Mouse (Mus musculus): ENCODE measurements around the gene Cemip.
"Not testable (repeated sequence)": the region's sequence is repeated elsewhere in the genome, so short reads cannot be mapped to it uniquely, and the experiment has no call there.

Cemip gene

GRCm38 (mm10) chr7:84086039-84086829 is at the start of gene Cemip:
TSS of gene Cemip (minus strand) at chr7:84086502.
- peak; percentile 85 to 87 for DNase-seq (ENCODE audit: low spot score in 2 of 2)

- DNase-seq (ENCODE audit: low spot score in 2 of 2) = no peak
Observed at GRCm38 (mm10) chr7:84132704-84133103, 46.4 kb upstream of the Cemip start.

DNA sequence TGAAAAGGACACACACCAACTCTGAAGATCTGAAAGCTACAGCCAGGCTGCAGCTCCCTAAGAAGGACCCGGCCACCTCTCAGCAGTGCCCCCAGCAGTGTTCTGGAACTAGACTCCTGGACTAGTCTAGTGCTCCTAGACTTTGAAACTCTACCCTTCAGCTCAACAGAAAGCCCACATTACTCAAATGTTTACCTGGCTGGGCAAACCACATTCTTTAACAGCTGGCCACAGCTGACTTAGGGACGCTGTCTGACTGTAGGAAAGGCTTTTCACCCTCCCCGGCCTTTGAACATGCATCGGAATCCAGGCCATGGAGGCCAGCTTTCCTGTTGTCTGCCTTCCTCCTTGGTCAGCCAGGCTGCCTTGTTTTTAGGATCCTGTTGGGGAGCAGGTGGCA is 45.4 kb upstream of the Cemip start:
- no peak for DNase-seq (ENCODE audit: low spot score in 2 of 2)

GRCm38 (mm10) chr7:84128661-84129060 is 42.4 kb upstream of the Cemip start:
- DNase-seq (ENCODE audit: low spot score in 2 of 2) = peak in 1 of 2 experiments; percentile 39

GRCm38 (mm10) chr7:84125730-84126129 is 39.4 kb upstream of the Cemip start:
- DNase-seq (ENCODE audit: low spot score in 2 of 2) = no peak

GRCm38 (mm10) chr7:84123651-84124050 is 37.3 kb upstream of the Cemip start:
- DNase-seq (ENCODE audit: low spot score in 2 of 2) = not testable (repeated sequence)

DNA sequence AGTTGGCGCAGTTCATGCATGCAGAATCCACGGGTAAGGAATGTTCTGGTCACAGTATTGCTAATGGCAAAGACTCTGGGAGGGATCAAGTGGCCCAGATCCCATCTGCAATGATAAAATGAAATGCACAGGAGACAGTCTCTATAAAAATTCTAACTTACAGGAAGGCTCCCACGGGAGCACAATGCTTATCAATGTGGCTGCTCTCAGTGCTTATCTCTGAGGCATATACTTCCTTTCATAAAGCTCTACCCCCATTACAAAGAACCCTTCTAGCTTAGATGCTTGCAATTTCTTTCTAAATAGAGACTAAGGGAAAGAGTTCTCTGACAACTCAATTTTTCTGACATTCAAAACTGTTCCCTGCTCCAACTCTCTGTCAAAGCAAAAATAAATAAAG is 35.5 kb upstream of the Cemip start:
- no peak for DNase-seq (ENCODE audit: low spot score in 2 of 2)

DNA sequence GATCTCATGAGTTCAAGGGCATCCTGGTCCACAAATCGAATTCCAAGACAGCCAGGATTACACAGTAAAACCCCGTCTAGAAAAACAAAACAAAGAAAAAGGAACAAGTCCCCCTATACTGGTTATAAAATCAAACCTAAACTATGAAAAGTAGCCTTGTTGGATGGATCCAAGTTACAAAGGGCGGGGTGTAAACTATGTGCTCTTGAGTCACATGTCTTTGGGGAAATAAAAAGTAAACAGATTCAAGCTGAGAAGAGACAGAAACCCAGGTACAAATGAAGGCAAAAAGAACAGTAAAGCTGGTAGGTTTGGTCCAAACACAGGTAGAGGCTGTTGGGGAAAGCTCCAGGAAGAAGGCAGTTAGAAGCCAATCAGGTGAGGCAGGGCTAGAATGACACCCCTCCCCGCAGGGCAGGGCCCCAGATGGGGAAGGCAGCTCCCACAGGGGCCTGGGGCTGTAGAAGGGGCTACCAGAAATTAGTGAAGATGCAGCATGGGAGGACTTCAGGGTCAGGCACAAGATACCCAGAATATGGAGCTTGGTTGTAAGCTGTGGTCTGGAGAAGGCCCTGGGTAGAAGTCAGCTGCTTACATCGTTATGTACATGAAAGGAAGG is 33.9 kb upstream of the Cemip start:
- DNase-seq (ENCODE audit: low spot score in 2 of 2) = no peak

GRCm38 (mm10) chr7:84119216-84120105 is 33.2 kb upstream of the Cemip start:
- DNase-seq (ENCODE audit: low spot score in 2 of 2) = no peak

- no peak for DNase-seq (ENCODE audit: low spot score in 2 of 2)
Observed at GRCm38 (mm10) chr7:84117543-84118122, 31.3 kb upstream of the Cemip start.

DNA sequence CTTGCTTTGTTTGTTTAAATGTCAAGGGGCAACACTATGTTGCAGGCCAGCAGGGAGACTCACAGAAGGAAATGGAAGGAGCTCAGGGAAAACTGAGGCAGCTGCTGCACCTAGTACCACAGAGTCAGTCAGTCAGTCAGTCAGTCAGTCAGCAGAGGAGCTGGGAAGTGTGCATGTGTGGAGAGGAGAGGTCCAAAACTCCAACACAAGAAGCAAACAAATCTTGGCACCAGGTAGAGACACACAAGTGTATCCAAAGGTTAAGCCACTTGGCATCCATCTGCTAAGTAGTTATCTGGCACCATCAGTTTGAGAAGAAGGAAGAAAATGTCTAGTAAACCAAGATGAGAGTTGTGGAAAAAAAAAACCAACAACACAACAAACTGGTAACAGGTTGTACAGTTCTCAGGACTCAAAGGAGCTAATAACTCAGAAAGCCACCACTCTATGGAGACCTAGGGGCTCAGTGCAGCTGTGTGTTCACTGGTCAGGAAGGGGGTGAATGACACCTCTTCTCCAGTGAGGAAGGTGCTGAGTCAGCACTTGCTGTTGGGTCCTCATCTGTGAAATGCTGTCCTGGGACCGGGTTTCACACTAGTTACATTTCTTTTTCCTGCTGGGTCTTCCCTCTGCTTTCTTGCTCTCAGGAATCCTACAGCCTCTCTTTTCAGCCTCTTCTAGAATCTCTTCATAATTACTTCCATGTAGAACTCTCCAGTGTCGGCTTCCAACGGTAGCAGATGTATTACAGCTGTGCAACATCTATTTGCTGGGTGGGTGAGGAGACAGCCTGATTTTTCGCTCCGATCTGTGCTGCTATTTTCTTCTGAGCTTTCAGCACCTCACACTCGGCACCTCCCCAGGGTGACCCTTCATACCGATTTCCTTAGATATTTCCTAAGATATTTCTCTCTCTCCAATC is 30.6 kb upstream of the Cemip start:
- DNase-seq (ENCODE audit: low spot score in 2 of 2) = no peak

GRCm38 (mm10) chr7:84115385-84115784 is 29.1 kb upstream of the Cemip start:
- DNase-seq (ENCODE audit: low spot score in 2 of 2) = no peak

- DNase-seq (ENCODE audit: low spot score in 2 of 2) = no peak
Observed at GRCm38 (mm10) chr7:84114775-84115174, 28.5 kb upstream of the Cemip start.

- DNase-seq (ENCODE audit: low spot score in 2 of 2) = no peak
Observed at GRCm38 (mm10) chr7:84113035-84113390, 26.7 kb upstream of the Cemip start.

DNA sequence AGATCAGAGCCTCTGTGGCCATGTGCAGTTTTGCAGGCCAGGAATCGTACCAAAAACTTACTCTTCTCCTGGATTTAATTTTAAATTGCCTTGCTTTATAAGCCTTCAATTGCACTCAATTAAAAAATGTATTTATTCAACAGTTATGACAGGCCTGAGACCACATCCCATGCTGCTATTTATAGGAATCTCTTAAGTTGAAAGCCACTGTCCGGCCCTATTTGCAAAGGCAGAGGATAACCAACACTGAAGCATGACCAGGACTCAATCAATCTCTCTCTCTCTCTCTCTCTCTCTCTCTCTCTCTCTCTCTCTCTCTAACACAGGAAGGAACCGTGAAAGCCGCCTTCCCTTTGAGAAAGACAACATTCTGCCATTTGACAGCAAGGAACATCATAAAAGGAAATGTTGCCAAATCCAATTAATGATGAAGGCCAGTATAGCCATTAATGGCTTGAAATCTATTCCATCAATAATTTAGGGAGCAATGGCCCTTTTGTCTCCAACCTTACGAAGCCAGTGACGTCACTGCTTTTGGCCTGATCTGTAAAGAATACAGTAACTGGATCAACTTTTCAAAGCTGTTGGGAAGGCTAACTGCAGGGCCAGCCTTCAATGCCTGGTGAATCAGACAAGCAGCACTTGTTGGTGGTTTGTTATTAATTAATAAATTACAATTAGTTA is 26.2 kb upstream of the Cemip start:
- no peak for DNase-seq (ENCODE audit: low spot score in 2 of 2)

DNA sequence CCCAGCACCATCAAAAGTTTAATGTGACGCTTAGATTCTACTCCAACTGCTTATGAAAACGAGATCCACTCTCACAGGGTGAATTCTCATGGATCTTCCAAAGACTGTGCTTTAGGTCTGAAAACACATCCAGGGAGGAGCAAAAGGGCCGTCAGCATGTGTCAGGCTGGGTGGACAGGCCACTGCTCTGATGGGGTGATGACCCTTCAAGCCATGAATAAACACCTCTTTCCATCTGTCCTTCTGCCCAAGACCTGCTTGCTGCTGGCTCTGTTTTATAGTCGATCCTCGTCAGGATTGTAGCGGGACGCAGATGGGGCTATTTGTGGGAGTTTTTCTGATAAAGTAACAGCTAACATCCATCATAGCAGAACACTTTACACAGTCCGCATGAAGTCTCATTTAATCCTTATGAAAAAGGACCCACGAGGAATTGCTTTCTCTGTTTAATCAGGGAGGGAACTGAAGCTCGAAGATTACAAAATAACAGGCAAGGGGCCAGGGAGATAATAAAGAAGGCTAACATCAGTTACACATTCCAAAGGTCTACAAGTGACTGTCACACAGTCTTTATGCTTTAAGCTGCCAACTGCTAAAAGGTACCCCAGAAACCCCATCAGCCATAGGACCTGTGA is 25.5 kb upstream of the Cemip start:
- DNase-seq (ENCODE audit: low spot score in 2 of 2) = no peak

GRCm38 (mm10) chr7:84106942-84107341 is 20.6 kb upstream of the Cemip start:
- DNase-seq (ENCODE audit: low spot score in 2 of 2) = no peak

DNA sequence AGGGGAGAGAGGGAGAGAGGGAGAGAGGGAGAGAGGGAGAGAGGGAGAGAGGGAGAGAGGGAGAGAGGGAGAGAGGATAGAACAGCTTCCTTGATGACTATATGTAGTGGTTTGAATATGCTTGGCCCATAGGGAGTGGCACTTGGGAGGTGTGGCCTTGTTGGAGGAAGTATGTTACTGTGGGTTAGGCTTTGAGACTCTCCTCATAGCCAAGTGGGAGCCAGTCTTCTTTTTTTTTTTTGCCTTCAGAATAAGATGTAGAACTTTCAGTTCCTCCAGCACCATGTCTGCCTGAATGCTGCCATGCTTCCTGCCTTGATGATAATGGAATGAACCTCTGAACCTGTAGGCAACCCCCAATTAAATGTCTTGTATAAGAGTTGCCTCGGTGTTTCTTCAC is 16.3 kb upstream of the Cemip start:
- DNase-seq (ENCODE audit: low spot score in 2 of 2) = no peak

DNA sequence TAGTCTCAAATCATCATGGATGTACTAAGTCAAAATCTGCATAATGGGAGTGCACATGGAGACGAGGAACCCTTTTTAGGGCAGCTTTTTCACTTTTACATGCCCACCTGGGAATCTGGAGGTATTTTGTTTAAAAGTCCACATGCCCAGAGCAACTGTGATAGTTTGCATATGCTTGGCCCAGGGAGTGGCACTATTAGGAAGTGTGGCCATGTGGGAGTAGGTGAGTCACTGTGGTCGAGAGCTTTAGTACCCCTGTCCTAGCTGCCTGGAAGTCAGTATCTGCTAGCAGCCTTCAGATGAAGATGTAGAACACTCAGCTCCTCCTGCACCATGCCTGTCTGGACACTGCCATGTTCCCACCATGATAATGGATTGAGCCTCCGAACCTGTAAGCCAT is 14.4 kb upstream of the Cemip start:
- DNase-seq (ENCODE audit: low spot score in 2 of 2) = no peak

- DNase-seq (ENCODE audit: low spot score in 2 of 2) = no peak
Observed at GRCm38 (mm10) chr7:84098098-84098497, 11.8 kb upstream of the Cemip start.
